12 mouse cellular contexts compared by ENCODE assay signal in genomic region chr3:127034983-127035382, GRCm38 (mm10).
"Had no signal": no experiment of that assay in that cellular context is flagged by ENCODE, and none has a peak within 500 bp of the region (broad histone marks: within the 10 kb centered on the region; RNA-seq: fewer than 3 reads in every experiment).

No protein-coding gene starts in this region.

- ATAC-seq: liver, embryonic 12.5 days; midbrain, embryonic 16.5 days had no signal

- DNase-seq: kidney, adult 8-10 months; kidney, postnatal 36 days; lung, embryonic 14.5 days; lung, postnatal 10 days; lung, postnatal 4 days; thymus, postnatal 4 days had no signal

- H3K4me3 ChIP-seq: limb, embryonic 15.5 days; liver, embryonic 12.5 days; midbrain, embryonic 12.5 days; neural tube, embryonic 13.5 days had no signal

- H3K27ac ChIP-seq: limb, embryonic 15.5 days; liver, embryonic 12.5 days; midbrain, embryonic 12.5 days; neural tube, embryonic 13.5 days; stomach, postnatal 0 days had no signal
